Mouse (Mus musculus) intestine, postnatal 0 days (tissue): ENCODE results near the gene Arnt. TPM values are rescaled to one million over a fixed set of nuclear protein-coding genes. Genes with fewer than 3 reads are reported as not detected.
A peak's percentile ranks its signal among the peaks of the same experiment; 100 is the strongest.
"Not testable (repeated sequence)": the region's sequence is repeated elsewhere in the genome, so short reads cannot be mapped to it uniquely, and the experiment has no call there.

ENCODE experiments used
- ATAC-seq: fragments of 200-750 bp; cut with Nextera tagmentation; 2 replicates; pipeline ENCODE4 v1.8.0; 2017; ENCODE audit warnings: mild to moderate bottlenecking, moderate TSS enrichment, moderate library complexity
- H3K27ac ChIP-seq: fragments of 300-500 bp; sonication (generic); 2 replicates; pipeline ENCODE4 v1.5.1; 2014; ENCODE audit warnings: mild to moderate bottlenecking, low read depth, low read length, moderate library complexity
- H3K27me3 ChIP-seq: fragments of 300-500 bp; sonication (generic); replicated peaks from 2 replicates; pipeline ENCODE4 v1.6.1; 2014; ENCODE audit warnings: low read length, mixed read lengths; ENCODE audit not compliant: control insufficient read depth, insufficient read depth
- H3K36me3 ChIP-seq: fragments of 300-500 bp; sonication (generic); 2 replicates; pipeline ENCODE4 v1.6.1; 2014; ENCODE audit warnings: mild to moderate bottlenecking, moderate library complexity; ENCODE audit not compliant: control insufficient read depth, insufficient read depth
- H3K4me1 ChIP-seq: fragments of 300-500 bp; sonication (generic); replicated peaks from 2 replicates; pipeline ENCODE4 v1.6.1; 2014; ENCODE audit warnings: antibody characterized with exemption, low read length, mixed read lengths; ENCODE audit not compliant: control insufficient read depth, insufficient read depth
- H3K4me2 ChIP-seq: fragments of 300-500 bp; sonication (generic); replicated peaks from 2 replicates; pipeline ENCODE4 v1.6.1; 2014; ENCODE audit warnings: low read depth, mild to moderate bottlenecking, moderate library complexity
- H3K4me3 ChIP-seq: fragments of 300-500 bp; sonication (generic); 2 replicates; pipeline ENCODE4 v1.5.1; 2014; ENCODE audit warnings: low read depth, low read length
- H3K9ac ChIP-seq: fragments of 300-500 bp; sonication (generic); 2 replicates; pipeline ENCODE4 v1.6.1; 2014; ENCODE audit warnings: mild to moderate bottlenecking, low read depth, low read length
- H3K9me3 ChIP-seq: fragments of 300-500 bp; sonication (generic); 2 replicates; pipeline ENCODE4 v1.6.1; 2016; ENCODE audit warnings: mixed run types; ENCODE audit not compliant: control insufficient read depth
- CTCF ChIP-seq: sonication (generic); IDR thresholded peaks from 2 replicates; pipeline ENCODE4 v1.5.1; 2016; ENCODE audit warnings: low read depth, mild to moderate bottlenecking, control low read depth, antibody characterized with exemption, moderate library complexity
- WGBS: fragments of 180-500 bp; shearing (Covaris S2); extraction: QIAGEN DNeasy Blood & Tissue Kit; methylation state at CpG from one replicate; pipeline ENCODE4 v1.1.7; 2014; 5-methylcytosine and 5-hydroxymethylcytosine counted together
- polyA plus RNA-seq: library from polyadenylated mRNA; unstranded; fragments of >200 nt; fragmentation: Nextera tagmentation; extraction: Ambion mirVana; gene quantifications from 2 replicates; pipeline ENCODE4 v1.2.1, GENCODE M21; 2015

Gene Arnt
- polyA plus RNA-seq, 1 experiment from 2014 or later, result 11.7 TPM

- no peak for TF ChIP-seq CTCF
- no peak for ATAC-seq
- Histone ChIP-seq H3K27ac (no peak overlapping the region), H3K4me1 (no peaks in the 10 kb centered on the region), H3K9ac (no peak overlapping the region), H3K36me3 (no peaks in the 10 kb centered on the region), H3K27me3 (no peaks in the 10 kb centered on the region), H3K4me3 (no peak overlapping the region), H3K9me3 (0 out of 2 replicates have a peak, but pooled peaks cover 3% of the 10 kb centered on the region), H3K4me2 (no peak overlapping the region)
- 54% methylated on average over 1 of the region's 1 CpGs for whole genome bisulfite sequencing
Observed at GRCm38 (mm10) chr3:95412268-95412667, 21.9 kb upstream of the Arnt start.

GRCm38 (mm10) chr3:95417866-95418265, 16.3 kb upstream of the Arnt start:
- no peak overlapping the region for H3K4me2 ChIP-seq
- no peak overlapping the region for H3K4me3 ChIP-seq
- no peak overlapping the region for H3K27ac ChIP-seq
- no peaks in the 10 kb centered on the region for H3K4me1 ChIP-seq
- no peak for TF ChIP-seq CTCF
- H3K36me3 ChIP-seq, result no peaks in the 10 kb centered on the region
- H3K27me3 ChIP-seq, result no peaks in the 10 kb centered on the region
- WGBS, result 79% methylated on average over 6 of the region's 6 CpGs
- 0 out of 2 replicates have a peak, but pooled peaks cover 3% of the 10 kb centered on the region for H3K9me3 ChIP-seq
- H3K9ac ChIP-seq, result no peak overlapping the region
- no peak for ATAC-seq

- WGBS, result 76% methylated on average over 5 of the region's 5 CpGs
- H3K27ac ChIP-seq, H3K4me3 ChIP-seq, ATAC-seq, H3K4me2 ChIP-seq, H3K4me1 ChIP-seq, H3K9me3 ChIP-seq, H3K36me3 ChIP-seq, H3K9ac ChIP-seq, H3K27me3 ChIP-seq: not testable (repeated sequence)
Observed at GRCm38 (mm10) chr3:95426476-95426875, 7.7 kb upstream of the Arnt start.

DNA sequence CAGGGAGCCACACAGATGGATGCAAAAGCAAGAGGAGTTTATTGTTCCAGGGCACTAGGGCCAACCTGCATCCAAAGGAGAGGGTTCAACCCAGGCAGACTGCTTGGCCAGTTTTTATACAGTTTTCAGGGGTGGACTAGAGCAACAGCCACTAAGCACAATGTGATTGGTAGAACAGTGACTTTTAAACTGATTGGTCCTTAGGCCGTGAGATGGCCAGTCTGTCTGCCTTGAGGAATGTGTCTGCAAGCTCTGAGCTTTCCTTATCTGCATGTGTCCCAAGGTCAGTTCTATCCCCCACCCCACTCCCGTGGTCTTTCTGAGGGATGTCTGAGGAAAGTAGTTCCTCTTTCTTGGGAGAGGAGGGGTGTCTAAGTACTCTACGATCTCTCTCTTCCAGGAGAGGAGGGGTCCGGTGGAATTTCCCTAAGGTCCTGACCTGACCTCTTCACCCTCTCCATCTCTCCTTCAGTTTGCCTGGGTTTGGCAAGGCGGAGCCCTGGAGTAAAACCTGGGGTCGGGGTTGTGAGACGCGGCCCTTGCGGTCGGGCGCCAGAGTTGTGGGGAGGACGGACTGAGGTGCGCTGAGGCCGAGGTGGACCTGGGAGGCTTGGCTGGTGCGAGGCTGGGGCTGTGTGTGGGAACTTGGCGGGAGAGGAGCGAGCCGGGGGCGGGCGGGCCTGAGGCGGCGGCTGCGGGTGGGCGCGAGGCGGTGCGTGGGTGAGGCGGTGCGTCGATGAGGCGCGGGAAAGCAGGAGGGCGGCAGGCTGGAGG, 6.9 kb upstream of the Arnt start:
- 36% methylated on average over 7 of the region's 33 CpGs for WGBS
- peak; percentile 51; the same call in 1 of the 2 replicates for ATAC-seq
- H3K27ac ChIP-seq, H3K27me3 ChIP-seq, H3K9ac ChIP-seq, H3K4me1 ChIP-seq, H3K36me3 ChIP-seq, H3K9me3 ChIP-seq: not testable (repeated sequence)
- H3K4me3 ChIP-seq, result peak overlapping the region; percentile 17; the same call in 1 of the 2 replicates
- H3K4me2 ChIP-seq, result peak overlapping the region; percentile 60

- Histone ChIP-seq H3K4me3 (peak overlapping the region; percentile 17; the same call in 1 of the 2 replicates), H3K4me2 (peak overlapping the region; percentile 60)
- not testable (repeated sequence) for H3K9ac ChIP-seq, H3K27me3 ChIP-seq, H3K9me3 ChIP-seq, H3K4me1 ChIP-seq, H3K36me3 ChIP-seq, H3K27ac ChIP-seq
- 20% methylated on average over 12 of the region's 21 CpGs for WGBS
- ATAC-seq, result 0 out of 2 replicates have a peak, but pooled peaks have one; percentile 19
Observed at GRCm38 (mm10) chr3:95427891-95428238, 6.3 kb upstream of the Arnt start.

DNA sequence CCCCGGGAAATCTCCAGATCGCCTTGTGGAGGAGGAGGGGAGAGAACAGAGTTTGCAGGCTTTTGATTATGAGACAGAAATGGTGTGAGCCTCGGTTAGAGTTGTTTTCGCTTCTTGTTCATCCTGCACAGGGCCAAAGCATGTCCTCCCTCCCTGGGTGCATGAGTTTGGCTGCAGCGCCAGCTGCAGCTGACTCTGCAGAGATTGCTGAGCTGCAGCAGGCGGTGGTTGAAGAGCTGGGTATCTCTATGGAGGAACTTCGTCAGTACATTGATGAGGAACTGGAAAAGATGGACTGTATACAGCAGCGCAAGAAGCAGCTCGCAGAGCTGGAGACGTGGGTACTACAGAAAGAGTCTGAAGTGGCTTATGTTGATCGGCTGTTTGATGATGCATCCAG, 5.8 kb upstream of the Arnt start:
- not testable (repeated sequence) for ATAC-seq, H3K27ac ChIP-seq, H3K4me3 ChIP-seq, H3K27me3 ChIP-seq, H3K4me2 ChIP-seq, H3K4me1 ChIP-seq, H3K36me3 ChIP-seq, H3K9me3 ChIP-seq, H3K9ac ChIP-seq
- 76% methylated on average over 4 of the region's 11 CpGs for WGBS
